Mouse (Mus musculus): ENCODE data around the gene Wfdc21. TPM values are rescaled to one million over a fixed set of nuclear protein-coding genes. Genes with fewer than 3 reads are reported as not detected.
A peak's percentile ranks its signal among the peaks of the same experiment; 100 is the strongest.

Wfdc21 gene
- total RNA-seq, 2 experiments from 2014 or later = 1.1 TPM; not detected in 1

DNA sequence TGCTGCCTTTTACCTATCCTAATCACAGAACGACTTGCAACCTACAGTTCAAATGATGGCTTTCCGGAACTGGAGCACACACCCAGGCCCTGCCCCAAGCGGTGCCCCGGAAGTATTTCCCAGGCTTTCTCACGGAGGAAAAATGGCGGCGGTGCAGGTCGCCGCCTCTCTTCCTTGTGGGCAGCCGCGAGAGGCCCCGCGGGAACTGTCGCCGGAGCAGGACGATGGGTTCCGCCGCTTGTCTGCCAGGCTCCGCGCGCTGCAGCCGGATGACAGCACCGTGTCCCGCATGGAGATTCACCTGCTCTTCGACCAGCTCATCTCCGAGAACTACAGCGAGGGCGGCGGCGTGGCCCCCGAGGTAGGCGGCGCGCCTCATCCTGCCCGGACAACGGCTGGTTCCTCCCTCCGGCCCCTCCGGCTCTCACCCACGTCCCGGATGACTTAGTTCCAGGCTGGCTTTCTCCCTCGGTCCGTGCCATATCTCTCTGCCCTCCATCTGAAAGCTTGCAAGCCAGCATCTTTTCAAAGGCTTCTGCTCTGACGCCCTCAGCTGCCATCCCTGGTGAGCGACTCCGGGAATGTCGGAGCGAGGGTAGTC is 6.9 kb downstream of the Wfdc21 start, which contains the start of gene Heatr6:
Gene Heatr6, plus strand, starts transcription at position 116 of the 601 bp plus-strand sequence.
- peak; percentile 92 to 95 for DNase-seq

DNA sequence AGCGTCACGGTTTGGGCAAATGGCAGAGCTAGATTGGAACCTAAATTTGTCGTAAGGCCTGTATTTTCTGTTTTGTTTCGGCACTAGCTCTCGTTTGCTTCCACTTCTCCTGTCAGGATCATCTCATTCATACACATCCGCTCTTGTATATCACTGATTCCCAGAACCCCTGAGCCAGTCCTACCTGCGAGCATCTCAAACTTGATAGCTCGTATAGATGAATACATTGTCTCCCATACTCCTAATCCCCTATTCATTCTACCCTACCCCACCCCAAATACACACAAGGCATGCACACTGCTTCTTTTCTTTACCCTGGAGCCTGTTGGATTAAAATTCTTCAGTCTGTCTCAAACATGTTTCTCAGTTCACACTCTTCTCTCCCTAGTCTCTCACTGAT is 7.5 kb downstream of the Wfdc21 start:
- no peak for DNase-seq

DNA sequence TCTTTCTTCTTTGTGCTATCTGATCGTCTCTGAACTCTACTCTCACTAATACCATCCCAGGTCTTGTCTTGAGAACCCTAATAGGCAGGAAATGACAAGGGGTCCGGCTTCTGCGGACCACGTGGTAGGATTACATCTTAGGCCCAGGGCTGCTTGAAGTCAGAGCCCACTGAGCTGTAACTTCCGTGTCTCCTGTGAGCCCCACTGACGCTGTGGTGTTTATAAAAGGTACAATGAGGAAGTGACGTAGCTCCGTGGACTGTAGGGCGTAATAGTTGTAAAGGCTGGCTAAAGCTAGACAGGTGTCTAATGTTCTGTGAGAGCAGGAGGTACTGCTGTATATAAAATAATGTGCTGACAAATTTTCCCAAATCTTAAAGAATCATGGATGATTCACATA is 20.6 kb downstream of the Wfdc21 start:
- no peak for DNase-seq

DNA sequence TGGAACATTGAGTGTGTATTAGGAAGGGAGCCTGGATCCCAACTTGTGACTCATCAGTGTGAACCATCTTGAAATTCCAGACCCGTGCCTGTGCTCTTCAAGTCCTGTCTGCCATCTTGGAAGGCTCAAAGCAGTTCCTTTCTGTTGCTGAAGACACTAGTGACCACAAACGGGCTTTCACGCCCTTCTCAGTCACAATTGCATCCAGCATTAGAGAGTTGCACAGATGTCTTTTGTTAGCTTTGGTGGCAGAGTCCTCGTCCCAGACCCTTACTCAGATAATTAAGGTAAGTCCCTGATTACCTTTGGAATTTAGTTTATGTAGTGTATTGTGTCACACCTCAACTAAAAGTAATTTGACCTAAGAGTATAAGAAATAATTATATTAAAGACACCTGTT is 22.2 kb downstream of the Wfdc21 start:
- DNase-seq = no peak

DNA sequence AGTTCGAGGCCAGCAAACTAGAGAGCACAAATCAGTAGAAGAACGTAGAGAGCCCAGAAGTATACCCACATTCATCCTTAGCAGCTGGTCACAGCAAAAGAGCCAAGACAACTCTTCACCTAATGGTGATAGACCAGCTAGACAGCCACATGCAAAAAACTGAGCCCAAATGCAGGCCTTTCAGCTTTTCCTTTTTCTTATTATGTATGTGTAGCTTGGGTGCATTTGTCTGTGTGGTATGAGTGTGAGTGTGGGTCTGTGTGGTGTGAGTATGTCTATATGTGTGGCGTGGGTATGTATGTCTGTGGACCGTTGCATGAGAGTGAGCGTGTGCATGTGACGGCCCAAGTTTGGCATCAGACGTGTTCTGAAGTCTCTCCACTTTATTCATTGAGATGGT is 24.3 kb downstream of the Wfdc21 start:
- DNase-seq = no peak

DNA sequence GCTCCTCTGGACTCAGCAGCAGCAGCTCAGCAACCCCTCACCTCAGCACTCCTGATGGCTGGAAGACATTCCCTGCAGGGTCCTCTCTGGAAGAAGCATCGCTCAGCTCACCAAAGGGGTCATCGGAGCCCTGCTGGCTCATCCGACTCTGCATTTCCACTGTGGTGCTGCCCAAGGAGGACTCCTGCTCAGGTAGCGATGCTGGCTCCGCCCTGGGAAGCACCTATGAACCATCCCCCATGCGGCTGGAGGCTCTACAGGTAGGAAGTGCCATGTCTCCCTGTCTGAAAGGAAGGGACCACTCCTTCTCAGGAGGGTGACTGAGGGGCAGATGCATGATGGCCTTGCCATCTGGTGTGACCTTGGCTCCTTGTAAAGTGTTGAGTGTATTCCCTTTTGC is 25.6 kb downstream of the Wfdc21 start:
- no peak for DNase-seq

DNA sequence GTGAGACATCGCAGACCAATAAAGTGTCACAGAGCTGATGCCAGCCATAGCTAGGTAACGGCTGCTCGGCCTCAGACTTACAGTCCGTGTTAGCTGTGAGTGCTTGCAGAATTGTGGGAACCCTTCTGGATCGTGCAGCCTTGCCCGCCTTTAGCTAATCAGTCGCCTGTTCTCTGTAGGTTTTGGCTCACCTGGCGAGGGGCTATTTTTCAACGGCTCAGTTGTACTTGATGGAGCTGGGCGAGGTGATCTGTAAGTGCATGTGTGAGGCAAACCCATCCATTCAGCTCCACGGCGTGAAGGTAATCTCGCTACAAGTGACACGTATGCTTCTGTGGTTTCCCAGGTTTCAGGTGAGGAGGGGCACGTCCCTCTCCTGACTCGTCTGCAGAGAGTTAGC is 27.0 kb downstream of the Wfdc21 start:
- no peak for DNase-seq

DNA sequence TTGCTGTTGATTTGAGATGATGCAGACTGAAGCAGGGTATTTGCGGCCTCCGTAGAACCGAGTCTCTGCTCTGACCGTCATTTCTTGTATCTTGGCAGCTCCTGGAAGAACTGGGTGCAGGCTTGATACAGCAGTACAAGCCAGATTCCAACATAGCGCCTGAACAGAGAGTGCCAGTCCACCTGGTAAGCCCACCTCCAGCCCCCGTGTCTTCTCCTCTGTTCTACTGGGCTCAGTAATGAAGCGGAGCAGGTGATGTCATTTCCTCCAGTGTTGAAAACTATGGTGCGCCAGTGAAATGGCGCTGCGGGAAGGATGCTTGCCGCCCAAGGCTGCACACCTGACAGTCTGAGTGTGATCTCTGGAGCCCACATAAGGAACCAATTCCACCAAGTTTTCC is 27.6 kb downstream of the Wfdc21 start:
- no peak for DNase-seq

DNA sequence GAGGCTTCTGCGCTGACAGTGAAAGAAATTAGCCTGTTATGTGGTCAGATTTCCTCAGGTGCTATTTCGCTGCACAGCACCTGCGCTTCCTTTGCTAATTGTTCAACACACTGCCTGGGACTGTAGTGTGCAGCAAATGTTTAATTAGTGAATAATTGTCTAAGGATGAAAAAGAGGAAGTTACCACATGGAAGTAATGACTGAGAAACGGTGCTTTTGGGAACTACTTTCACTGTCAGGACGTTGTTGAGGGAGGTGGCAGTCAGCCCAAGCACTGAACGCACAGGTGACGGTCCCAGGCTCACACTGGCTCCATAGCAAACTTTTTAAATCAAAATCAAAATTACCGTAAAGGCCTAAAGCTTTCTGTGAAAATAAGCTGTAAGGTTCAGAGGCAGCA is 30.1 kb downstream of the Wfdc21 start:
- DNase-seq = no peak

DNA sequence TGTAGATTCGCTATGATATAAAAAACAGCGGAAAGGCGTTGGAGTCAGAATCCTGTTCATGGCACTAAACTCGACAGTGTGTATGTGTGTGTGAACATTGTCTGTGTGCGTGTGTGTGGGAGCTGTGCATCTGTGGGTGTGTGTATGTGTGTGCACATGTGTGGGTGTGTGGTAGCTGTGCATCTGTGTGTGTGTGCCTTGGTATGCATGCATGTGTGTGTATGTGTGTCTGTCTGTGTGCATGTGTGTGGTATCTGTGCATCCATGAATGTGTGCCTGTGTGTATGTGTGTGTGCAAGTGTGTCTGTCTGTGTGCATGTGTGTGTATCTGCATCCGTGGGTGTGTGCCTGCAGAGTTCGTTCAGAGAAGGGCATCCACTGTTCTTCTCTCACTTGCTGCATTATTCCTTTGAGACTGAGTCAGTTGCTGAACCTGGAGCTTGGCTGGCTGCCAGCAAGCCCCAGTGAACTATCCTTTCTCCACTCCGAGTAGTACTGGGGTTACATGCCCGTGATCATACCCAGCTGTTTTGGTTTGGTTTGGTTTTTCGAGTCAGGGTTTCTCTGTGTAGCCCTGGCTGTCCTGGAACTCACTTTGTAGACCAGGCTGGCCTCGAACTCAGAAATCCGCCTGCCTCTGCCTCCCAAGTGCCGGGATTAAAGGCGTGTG is 37.3 kb downstream of the Wfdc21 start:
- peak in 1 of 2 experiments; percentile 16 for DNase-seq

DNA sequence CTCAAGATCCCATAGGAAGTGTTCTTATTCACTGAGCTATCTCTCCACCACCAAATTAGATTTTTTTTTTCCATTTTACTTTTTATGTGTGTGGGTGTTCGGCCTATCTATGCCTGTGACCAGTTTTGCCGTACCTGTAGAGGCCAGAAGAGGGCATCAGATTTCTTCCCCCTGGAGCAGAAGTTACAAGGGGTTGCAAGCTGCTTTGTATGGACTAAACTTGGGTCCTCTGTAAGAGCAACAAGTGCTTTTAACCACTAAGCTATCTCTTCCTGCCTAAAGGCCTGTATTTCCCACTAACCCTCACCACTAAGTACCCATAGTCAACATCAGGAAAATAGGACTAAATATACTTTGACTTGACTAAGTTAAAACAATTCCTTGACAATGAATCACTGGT is 37.9 kb downstream of the Wfdc21 start:
- DNase-seq = peak; percentile 12 to 47

DNA sequence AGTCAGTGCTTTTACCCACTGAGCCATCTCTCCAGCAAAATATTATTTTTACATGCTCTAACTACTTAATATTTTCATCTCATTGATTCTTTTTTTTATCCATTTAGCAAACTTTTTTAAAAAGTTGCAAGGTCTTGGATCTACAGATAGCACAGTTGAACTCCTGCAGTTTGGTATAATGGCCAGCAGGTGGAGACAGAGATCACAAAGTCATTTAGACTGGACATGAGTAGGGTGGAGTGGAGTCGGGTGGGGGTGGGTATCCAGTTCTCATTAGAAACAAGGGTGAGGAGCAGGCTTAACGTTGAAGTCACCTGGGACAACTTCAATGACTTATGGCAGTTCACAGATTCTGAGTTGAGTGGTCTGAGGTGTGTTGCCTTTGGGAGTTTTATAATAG is 38.6 kb downstream of the Wfdc21 start:
- DNase-seq = peak; percentile 47 to 56

DNA sequence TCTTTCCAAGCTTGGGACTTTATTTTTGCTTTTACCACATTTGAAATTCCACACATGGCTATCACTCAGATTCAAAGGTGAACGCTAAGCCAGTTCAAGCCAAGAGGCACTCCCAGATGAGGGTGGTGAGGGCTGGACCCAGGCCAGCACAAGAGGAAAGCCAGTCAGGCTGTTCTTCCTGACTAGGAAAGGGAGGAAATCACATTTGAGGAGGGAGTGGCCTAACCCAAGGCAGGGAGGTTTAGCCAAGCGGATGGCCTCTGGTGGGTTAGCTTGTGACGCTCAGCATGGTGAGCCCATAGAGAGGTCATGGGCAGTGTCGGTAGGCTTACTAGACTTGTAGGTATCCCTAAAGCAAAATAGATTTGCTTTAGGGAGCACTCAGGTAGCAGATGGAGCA is 40.1 kb downstream of the Wfdc21 start:
- DNase-seq = peak; percentile 17 to 33

DNA sequence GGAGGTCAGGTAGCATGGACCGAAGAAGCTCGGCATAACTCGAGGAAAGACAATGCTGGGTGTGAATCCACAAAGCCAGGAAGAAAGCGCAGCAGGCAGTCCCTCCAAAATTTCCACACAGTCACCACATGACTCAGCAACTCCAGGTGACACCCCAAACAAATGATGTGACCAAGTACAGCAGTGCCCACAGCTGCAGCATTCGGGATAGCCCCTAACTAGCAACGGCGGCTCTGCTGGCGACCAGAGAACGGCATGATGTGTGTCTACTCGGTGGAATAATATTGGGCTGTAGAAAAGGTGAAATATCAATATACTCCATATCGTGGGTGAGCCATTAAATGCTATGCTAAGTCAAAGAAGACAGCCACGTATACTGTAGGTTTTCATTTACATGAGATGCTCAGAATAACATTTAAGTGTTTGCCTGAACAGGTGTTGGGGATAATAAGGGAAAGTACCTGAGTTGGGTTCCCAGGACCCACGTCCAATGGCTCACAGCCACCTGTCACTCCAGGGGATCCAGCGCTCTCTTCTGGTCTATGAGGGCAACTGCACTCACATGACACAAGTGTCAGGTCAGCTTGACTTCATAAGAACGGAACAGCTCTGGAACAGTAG is 40.8 kb downstream of the Wfdc21 start:
- DNase-seq = no peak

DNA sequence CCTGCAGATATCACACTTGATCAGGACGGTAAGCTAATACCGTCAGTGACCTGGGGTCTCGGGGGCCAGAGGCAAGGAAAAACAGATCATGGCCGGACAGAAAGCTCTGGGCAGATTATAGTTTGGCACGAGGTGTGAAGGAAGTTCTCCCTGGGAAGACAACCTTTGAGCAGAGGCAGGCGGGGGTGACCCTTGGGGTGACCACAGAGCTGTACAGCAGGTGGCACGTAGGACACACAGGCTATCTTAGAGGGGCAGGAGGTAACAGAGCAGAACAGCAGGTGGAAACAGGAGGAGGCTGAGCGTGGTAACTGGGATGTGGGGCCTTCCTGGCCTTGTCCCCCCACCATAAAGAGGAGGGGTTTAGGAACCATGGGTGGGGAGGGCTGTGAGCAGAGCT is 41.6 kb downstream of the Wfdc21 start:
- DNase-seq = no peak

DNA sequence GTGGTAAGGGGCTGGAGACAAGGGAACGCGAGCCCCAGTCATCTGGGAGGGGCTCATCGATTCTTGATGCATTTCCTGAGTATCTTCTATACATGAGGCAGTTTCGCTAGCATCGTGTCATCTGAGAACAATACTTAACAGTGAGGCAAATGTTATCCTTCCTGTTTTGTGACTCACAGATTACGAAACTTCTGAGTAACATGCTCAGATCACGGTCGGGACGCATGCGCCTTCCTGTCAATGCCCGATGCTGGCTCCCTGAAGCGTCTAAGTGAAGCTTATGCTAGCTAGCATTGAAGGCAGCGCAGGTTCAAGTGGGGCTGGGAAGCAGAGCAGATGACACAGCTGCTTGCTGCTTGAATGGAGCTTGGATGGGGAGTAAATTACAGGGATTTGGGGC is 42.5 kb downstream of the Wfdc21 start:
- peak; percentile 82 to 85 for DNase-seq

DNA sequence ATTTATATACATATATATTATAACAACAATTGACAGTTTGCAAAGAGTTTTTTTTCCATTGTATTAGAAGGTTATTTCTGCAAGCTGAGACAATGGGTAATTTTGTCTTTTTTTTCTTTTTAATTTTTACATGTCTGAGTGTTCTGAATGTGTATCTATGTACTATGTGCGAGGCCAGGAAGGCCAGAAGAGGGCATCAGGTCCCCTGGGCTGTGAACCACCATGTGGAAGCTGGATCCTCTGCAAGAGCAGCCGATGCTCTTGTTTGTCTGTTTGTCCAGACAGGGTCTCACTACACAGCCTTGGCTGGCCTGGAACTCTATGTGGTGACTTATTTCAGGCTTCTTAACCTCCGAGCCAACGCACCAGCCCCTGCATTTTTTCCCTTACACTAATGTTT is 44.4 kb downstream of the Wfdc21 start:
- DNase-seq = no peak

DNA sequence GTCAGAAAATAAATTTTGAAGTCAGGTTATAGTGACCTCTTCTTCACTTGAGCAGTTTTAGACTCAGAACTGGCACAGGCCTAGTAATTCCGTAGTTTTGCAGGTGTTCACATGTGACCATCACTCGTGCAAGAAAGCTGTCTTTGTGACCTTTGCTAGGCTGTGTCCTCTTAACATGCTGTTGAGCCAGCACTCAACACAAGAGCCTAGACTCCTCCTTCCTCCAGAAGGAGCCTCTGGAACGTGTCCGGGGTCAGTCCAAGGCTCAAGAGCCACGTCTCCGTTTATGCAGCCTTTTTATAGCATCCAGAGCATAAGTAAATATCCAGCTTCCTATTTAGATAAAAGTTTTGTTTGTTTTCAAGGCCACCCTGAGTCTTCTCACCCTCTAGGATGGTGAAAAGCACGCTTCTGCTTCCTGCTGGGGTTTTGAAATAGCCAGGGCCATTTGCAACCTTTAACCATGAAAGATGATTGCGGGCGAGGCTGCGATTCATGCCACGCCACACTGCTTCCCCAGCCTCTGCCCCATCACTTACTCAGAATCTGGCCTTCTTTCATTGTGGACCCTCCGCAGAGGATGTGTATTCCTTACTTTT is 45.7 kb downstream of the Wfdc21 start:
- no peak for DNase-seq

DNA sequence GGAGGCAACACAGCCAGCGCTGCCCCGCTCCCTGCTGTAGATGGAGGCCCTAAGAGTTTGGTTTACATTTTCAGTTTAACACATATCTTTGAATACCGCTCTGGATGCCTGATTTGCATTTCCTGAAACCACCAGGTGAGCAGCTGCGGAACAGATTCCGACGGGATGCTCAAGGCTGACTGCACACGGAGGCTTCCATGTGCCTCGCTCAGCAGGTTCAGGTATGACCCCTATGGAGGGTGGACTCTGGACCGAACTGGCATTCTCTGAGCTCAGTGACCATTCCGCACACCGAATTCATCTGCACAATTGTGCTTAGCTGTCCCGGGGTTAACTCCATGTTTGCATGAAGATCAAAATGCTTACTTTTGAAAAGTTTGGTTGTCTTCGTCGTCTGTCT is 46.5 kb downstream of the Wfdc21 start:
- DNase-seq = no peak

DNA sequence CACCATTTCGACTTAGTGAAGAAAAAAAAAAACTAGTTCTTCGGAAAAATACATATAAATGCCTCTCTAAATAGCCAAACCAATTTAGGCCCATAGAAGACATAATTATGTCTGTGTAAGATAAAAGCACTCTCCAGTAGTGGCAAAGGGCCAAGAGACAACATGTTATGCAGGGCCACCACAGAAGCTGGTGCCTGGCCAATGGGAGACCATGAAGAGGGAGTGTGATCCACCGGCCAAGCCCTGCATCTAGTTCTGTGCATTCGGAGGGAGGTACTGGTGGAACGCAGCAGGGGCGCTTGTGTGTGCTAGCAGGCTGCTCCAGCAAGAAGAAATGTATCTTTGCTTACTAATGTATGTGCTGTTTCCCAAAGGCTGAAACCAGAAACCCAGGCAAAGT is 49.4 kb downstream of the Wfdc21 start:
- no peak for DNase-seq

DNA sequence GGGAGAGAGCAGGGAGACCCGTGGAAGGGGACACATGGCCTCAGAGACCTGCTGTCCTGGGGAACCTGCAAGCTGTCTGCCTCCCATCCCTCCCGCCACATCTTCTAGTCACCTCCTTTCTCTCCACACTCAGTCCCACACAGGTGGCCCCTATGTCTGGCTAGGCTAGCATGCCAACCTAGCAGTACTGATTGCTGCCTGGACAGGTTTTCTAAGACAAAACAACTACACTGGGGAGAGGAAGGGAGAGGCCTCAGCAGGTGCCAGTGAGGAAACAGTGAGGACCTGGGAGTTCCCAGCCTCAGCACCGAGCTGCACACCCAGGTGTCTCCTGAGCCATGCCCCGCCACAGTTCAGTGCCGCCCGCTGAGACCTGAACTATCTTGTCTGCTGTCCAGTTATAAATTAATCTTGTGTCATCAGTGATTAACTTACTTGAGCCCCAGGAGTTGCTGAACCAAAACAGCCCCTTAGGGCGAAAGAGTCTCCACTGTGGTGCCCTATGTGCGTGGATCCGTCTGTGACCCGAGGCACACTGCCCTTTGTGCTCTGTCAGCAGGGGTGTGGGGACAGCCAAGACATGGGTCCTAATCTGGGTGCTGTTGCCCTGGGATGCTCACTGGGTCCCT is 50.4 kb downstream of the Wfdc21 start:
- DNase-seq = no peak

DNA sequence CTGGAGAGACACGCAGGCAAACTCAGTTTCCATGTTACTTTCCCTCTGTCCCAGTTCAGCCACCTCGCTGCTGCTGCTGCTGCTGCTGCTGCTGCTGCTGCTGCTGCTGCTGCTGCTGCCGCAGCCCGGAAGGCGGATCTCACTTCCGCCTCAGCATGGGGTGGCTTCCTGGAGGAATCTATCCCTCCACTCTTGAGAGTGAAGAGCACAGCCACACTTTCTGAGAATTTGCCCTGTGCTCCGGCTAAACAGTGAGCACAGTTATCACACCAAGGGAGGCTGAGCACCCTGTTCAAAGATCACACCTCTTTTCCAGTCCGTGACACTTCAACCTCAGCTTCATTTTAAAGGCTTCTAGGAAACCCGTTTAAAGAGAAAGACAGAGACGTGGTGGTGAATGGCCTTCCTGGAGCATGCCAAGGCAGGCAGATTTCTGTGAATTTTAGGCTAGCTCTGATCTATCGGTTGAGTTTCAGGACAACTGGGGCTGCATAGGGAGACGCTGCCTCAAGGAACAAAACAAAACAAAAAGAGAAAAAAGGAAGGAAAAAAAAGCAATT is 53.2 kb downstream of the Wfdc21 start:
- DNase-seq = no peak

DNA sequence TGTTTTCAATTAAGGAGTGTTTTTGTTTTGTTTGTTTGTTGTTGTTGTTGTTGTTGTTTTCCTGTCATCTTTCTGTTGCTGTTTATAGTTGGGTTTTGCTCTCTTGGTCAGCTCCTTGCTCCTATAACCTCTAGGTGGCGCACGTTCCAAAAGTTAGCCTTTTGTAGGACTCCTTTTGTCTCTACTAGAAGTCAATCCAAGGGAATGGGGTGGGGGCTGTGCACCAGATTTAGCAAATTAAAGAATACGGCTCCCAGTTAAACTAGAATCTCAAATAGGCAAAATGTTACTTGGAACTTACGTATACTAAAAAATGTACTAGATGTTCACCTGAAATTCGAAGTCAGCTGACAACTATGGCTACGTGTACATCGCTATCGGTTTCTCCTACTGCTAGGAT is 55.4 kb downstream of the Wfdc21 start:
- peak; percentile 23 to 50 for DNase-seq

All from adrenal gland, postnatal 36 days (tissue).